Mouse (Mus musculus) spleen, adult 2 months (tissue): ENCODE results near the gene Krt87. TPM values are rescaled to one million over a fixed set of nuclear protein-coding genes. Genes with fewer than 3 reads are reported as not detected.

Experiments
- DNase-seq, 2 experiments: peaks; one replicate each; pipeline versions ENCODE4 v3.0.0 to v3.0.0-alpha.2; 2012 to 2021; ENCODE audit warnings: low spot score in 2 of 2, low read depth in 1 of 2
- H3K27ac ChIP-seq: fragments of 200-500 bp; 2 replicates; pipeline ENCODE4 v1.5.1; 2012; ENCODE audit warnings: low read length, inconsistent platforms; ENCODE audit not compliant: insufficient read depth
- H3K27me3 ChIP-seq: fragments of 200-500 bp; 2 replicates; pipeline ENCODE4 v1.6.1; 2012; ENCODE audit warnings: mild to moderate bottlenecking, moderate library complexity, low read length, inconsistent platforms; ENCODE audit not compliant: control insufficient read depth, insufficient read depth
- H3K36me3 ChIP-seq: fragments of 200-500 bp; 2 replicates; pipeline ENCODE4 v1.6.1; 2012; ENCODE audit warnings: mild to moderate bottlenecking, low read length, inconsistent platforms; ENCODE audit not compliant: control insufficient read depth, insufficient read depth
- H3K4me1 ChIP-seq: fragments of 200-500 bp; 2 replicates; pipeline ENCODE4 v1.6.1; 2011; ENCODE audit warnings: inconsistent platforms; ENCODE audit not compliant: control insufficient read depth, insufficient read depth, insufficient read length
- H3K4me3 ChIP-seq: fragments of 200-500 bp; 2 replicates; pipeline ENCODE4 v1.5.1; 2011; ENCODE audit warnings: mild to moderate bottlenecking, inconsistent platforms; ENCODE audit not compliant: insufficient read depth, insufficient read length; ENCODE audit errors: extremely low read depth
- CTCF ChIP-seq: fragments of 200-500 bp; IDR thresholded peaks from 2 replicates; pipeline ENCODE4 v1.5.1; 2011; ENCODE audit warnings: mild to moderate bottlenecking, inconsistent platforms; ENCODE audit not compliant: insufficient read depth, insufficient read length, insufficient replicate concordance; ENCODE audit errors: extremely low read depth
- POLR2A ChIP-seq: fragments of 200-500 bp; IDR thresholded peaks from 2 replicates; pipeline ENCODE4 v1.6.1; 2011; ENCODE audit warnings: low read depth, low read length, inconsistent platforms
- WGBS: fragments of 180-500 bp; shearing (Covaris S2); methylation state at CpG from one replicate; pipeline ENCODE4 v1.1.7; 2018; 5-methylcytosine and 5-hydroxymethylcytosine counted together
- polyA plus RNA-seq: library from polyadenylated mRNA; depleted of rRNA; stranded (reverse); fragments of >200 nt; gene quantifications from 2 replicates; pipeline ENCODE4 v1.2.3, GENCODE M21; 2012

The Krt87 gene
- polyA plus RNA-seq, 1 experiment: not detected

DNA sequence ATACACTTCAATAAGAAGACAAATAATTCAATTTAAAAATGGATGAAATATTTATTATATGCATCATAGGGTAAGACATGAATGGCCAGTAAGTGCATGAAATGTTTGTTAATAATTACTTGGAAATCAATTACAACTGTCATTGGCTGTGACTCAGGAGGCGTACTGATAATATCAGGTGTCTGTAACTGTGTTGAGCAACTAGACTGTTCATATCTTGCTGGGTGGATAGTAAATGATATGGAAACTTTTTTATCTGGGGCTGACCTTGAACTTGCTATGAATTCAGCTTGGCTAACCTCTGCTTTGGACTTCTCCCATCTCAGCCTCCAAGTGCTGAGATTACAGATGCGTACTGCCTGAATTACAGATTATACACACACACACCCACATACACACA is 40.9 kb downstream of the Krt87 start:
- WGBS: 90% methylated on average over 2 of the region's 2 CpGs
- no peaks in the 10 kb centered on the region for H3K4me1 ChIP-seq
- no peak for TF ChIP-seq CTCF
- TF ChIP-seq POLR2A: no peak
- no peak overlapping the region for H3K4me3 ChIP-seq
- H3K27ac ChIP-seq: no peak overlapping the region
- no peaks in the 10 kb centered on the region for H3K36me3 ChIP-seq
- DNase-seq: no peak
- H3K27me3 ChIP-seq: no peaks in the 10 kb centered on the region

DNA sequence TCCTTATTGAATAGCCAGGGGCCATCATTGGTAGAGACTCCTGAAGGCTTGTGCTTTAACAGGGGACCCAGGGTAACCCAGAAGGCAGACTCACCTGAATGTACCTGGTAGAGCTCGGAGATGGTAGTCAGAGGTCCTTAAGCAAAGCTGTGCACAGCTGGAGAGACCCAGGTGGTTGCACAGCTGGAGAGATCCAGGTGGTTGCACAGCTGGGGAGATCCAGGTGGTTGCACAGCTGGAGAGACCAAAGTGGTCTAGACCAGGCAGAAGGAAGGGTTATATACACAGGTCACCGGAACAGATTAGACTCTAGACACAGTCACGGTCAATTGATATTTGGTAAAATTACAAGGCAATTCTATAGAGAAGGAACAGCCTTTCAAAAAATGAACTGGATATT is 41.7 kb downstream of the Krt87 start:
- no peak for DNase-seq
- no peaks in the 10 kb centered on the region for H3K27me3 ChIP-seq
- no peak overlapping the region for H3K4me3 ChIP-seq
- no peak overlapping the region for H3K27ac ChIP-seq
- TF ChIP-seq CTCF (no peak), POLR2A (no peak)
- H3K36me3 ChIP-seq: no peaks in the 10 kb centered on the region
- H3K4me1 ChIP-seq: no peaks in the 10 kb centered on the region
- WGBS: 87% methylated on average over 3 of the region's 3 CpGs

DNA sequence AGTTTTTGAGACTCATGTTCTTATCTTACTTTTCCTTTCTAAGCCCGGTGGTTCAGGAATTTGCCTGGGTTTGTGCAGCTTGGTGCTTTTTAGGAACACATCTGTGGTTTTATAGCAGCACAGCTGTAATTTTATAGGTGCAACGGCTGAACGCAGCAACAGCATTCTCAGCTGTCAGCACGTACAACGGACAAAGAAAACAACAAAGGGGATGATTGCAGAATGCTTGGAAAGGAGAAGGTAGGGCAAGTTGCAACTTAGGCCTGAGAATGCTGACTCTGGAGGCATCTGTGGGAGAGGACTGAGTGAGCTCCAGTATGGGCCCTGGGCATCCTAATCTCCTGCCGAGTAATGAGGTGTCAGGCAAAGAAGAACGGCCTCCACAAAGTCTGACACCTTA is 42.1 kb downstream of the Krt87 start:
- Histone ChIP-seq H3K27me3 (no peaks in the 10 kb centered on the region), H3K27ac (no peak overlapping the region), H3K36me3 (no peaks in the 10 kb centered on the region), H3K4me1 (no peaks in the 10 kb centered on the region), H3K4me3 (no peak overlapping the region)
- TF ChIP-seq CTCF: no peak
- no peak for TF ChIP-seq POLR2A
- WGBS: 40% methylated on average over 7 of the region's 7 CpGs
- no peak for DNase-seq

DNA sequence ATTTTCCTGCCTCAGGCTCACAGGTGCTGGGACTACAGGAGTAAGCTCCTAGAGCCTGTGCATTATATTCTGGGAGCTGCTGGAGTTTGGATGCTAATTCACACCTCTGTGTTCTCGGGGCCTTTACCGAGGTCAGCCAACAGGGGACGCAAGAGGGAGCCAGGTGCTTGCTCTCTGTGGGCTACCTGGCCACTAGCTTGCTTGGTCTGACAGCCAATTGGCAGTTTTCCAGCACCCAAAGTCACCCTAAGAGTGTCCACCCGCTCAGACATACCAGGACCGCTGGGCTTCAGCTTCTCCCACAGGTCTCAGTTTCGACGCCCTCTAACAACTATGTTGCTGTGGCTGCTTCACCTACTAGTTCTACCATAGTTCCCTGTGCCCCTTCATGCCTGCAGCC is 43.7 kb downstream of the Krt87 start:
- WGBS: 81% methylated on average over 7 of the region's 7 CpGs
- Histone ChIP-seq H3K36me3 (no peaks in the 10 kb centered on the region), H3K27me3 (no peaks in the 10 kb centered on the region), H3K4me3 (no peak overlapping the region), H3K4me1 (no peaks in the 10 kb centered on the region), H3K27ac (no peak overlapping the region)
- no peak for DNase-seq
- TF ChIP-seq CTCF (no peak), POLR2A (no peak)

DNA sequence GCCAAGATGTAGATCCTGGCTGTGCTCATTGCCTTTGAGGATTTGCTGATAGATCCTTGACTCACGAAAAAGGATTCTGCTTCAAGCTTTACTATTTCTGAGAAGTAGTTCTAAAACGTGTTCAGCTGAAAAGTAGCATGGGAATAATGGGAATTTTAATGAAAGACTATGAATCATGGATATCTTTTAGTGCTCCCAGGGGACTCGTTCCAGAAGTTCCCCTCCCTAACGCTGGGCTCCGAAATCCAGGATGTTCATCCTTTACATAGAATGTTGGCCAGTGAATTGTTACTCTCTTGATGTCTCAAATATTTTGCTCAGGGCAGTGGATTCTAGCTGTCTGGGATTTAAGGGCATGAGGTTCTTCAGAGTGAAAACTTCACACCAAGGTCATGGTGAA is 46.4 kb downstream of the Krt87 start:
- H3K4me3 ChIP-seq: no peak overlapping the region
- no peaks in the 10 kb centered on the region for H3K36me3 ChIP-seq
- DNase-seq: no peak
- H3K27ac ChIP-seq: no peak overlapping the region
- H3K27me3 ChIP-seq: no peaks in the 10 kb centered on the region
- WGBS: 88% methylated on average over 5 of the region's 5 CpGs
- H3K4me1 ChIP-seq: peaks cover 5% of the 10 kb centered on the region; the same call in 1 of the 2 replicates
- TF ChIP-seq POLR2A: no peak

DNA sequence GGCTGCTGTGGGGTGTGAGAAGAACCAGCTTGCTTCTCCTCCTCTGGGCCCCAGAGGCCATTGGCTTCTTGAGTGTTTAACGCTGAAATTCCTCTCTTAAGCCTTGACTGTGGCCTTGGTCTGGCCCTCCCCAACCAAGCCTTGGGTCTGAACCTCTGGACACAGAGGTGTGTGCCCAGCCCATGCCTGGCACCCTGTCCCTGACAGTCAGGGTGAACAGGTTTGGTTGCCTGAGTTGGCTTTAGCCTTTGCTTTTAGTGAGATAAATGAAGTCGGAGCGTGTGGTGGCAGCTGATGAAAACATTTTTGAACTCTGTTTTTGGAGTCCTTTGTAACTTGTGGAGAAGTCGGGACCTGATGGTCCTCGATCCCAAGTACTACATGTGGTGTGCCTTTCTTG is 48.4 kb downstream of the Krt87 start:
- no peaks in the 10 kb centered on the region for H3K27me3 ChIP-seq
- no peak for DNase-seq

DNA sequence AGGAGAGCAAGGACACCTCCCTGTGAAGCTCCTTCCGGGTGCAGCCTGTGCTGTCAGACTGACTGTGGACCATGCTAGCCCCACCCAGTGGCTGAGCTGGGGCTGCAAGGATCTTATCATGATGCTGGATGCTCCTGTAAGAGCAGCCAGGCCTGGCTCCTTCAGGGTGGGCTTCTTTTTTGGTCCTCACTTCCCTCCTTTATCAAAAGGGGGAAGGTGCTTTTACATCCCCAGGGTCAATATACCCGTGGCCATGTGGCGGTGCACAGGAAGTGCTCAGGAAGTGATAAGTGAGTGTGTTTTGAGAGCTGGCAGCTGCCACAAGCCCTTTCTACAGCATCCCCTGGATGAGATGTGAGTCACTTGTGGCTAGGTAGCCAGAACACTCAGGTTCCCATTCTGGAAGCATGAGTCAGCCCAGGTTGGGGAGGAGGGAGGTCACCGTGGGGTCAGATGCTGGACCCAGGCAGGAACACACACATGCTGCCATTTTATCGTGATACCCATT is 50.5 kb downstream of the Krt87 start:
- Histone ChIP-seq H3K27ac (no peak overlapping the region), H3K36me3 (no peaks in the 10 kb centered on the region), H3K4me1 (peaks cover 5% of the 10 kb centered on the region; the same call in 1 of the 2 replicates), H3K27me3 (no peaks in the 10 kb centered on the region), H3K4me3 (no peak overlapping the region)
- 11% methylated on average over 5 of the region's 5 CpGs for WGBS
- peak in 1 of 2 experiments; percentile 32 for DNase-seq
- TF ChIP-seq POLR2A: no peak
- TF ChIP-seq CTCF: no peak

More for the DNA sequence above, 48.4 kb downstream of the Krt87 start:
- Histone ChIP-seq H3K4me1 (peaks cover 5% of the 10 kb centered on the region; the same call in 1 of the 2 replicates), H3K36me3 (no peaks in the 10 kb centered on the region), H3K27ac (no peak overlapping the region), H3K4me3 (no peak overlapping the region)
- WGBS: 91% methylated on average over 5 of the region's 5 CpGs
- TF ChIP-seq POLR2A (no peak), CTCF (no peak)

DNA sequence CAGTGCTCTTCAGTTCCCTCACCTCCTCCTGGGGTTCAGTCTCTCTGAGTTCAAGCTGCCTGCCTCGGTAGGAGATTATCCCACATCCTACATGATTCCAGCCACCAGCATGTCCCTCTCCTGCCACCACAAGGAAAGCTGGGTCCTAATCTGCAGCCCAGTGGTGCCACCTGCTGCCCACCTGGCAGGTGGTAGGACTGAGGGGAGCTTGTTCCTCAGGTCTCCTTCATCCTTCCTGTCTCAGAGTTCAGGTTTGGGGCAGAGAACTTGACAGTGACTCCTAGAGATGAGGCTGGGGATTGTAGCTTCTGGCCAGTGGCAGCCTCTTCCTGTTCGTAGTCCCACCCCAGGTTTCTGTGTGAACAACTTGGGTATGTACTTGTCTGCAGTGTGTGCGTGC is 51.4 kb downstream of the Krt87 start:
- WGBS: 54% methylated on average over 3 of the region's 3 CpGs
- no peak overlapping the region for H3K27ac ChIP-seq
- no peak for DNase-seq
- H3K27me3 ChIP-seq: no peaks in the 10 kb centered on the region
- peak; percentile 24; the same call in 1 of the 2 replicates for TF ChIP-seq CTCF
- TF ChIP-seq POLR2A: no peak
- H3K36me3 ChIP-seq: no peaks in the 10 kb centered on the region
- peaks cover 5% of the 10 kb centered on the region; the same call in 1 of the 2 replicates for H3K4me1 ChIP-seq
- H3K4me3 ChIP-seq: no peak overlapping the region
